Mouse (Mus musculus): ENCODE results near the gene Fbxl5.

- TF ChIP-seq CTCF (IDR thresholded peaks at IDR 0.05; ENCODE audit: low read depth, low read length) (no peak), GATA1 (IDR thresholded peaks at IDR 0.05; ENCODE audit: borderline replicate concordance, low read length) (no peak), GATA2 (IDR thresholded peaks at IDR 0.05; ENCODE audit: borderline replicate concordance, low read depth, low read length) (no peak), TAL1 (conservative IDR thresholded peaks at IDR 0.05; ENCODE audit: low read depth, low read length) (no peak)
Measured at GRCm38 (mm10) chr5:43776407-43776806, 45.0 kb downstream of the Fbxl5 start.

Measured in G1E (cell line).